Mouse (Mus musculus) MEL (cell line): ENCODE data around the gene Mrtfb.

ENCODE experiments used
- CHD1 ChIP-seq: IDR thresholded peaks from 2 replicates; pipeline ENCODE4 v1.6.1; 2012; ENCODE audit warnings: low read depth, mild to moderate bottlenecking, inconsistent platforms, low read length, improper control_type of control experiment
- CTCF ChIP-seq, 3 experiments: IDR thresholded peaks in 2 of 3; conservative IDR thresholded peaks in 1 of 3; 2 replicates each; pipeline ENCODE4 v1.5.1; 2011 to 2012; ENCODE audit warnings: low read length in 3 of 3, low read depth in 2 of 3, mild to moderate bottlenecking in 2 of 3, improper control_type of control experiment in 1 of 3, inconsistent platforms in 1 of 3, mixed read lengths in 1 of 3, moderate library complexity in 1 of 3; ENCODE audit not compliant: control insufficient read depth in 1 of 3, insufficient read depth in 1 of 3, poor library complexity in 1 of 3, severe bottlenecking in 1 of 3
- EP300 ChIP-seq, 2 experiments: IDR thresholded peaks; 2 replicates each; pipeline ENCODE4 v1.6.1; 2011; ENCODE audit warnings: improper control_type of control experiment in 2 of 2, low read length in 2 of 2, low read depth in 1 of 2, mild to moderate bottlenecking in 1 of 2
- MYC ChIP-seq: IDR thresholded peaks from 2 replicates; pipeline ENCODE4 v1.6.1; 2011; ENCODE audit warnings: low read depth, mild to moderate bottlenecking, low read length, improper control_type of control experiment, moderate library complexity
- POLR2A ChIP-seq, 2 experiments: IDR thresholded peaks; 2 replicates each; pipeline ENCODE4 v1.6.1; 2011 to 2012; ENCODE audit warnings: low read length in 2 of 2, mild to moderate bottlenecking in 2 of 2, control low read depth in 1 of 2, improper control_type of control experiment in 1 of 2, low read depth in 1 of 2, moderate library complexity in 1 of 2; ENCODE audit not compliant: control insufficient read depth in 1 of 2, insufficient read depth in 1 of 2, poor library complexity in 1 of 2
- RAD21 ChIP-seq: IDR thresholded peaks from 2 replicates; pipeline ENCODE4 v1.6.1; 2011; ENCODE audit warnings: mild to moderate bottlenecking, low read depth, low read length, improper control_type of control experiment
- SMC3 ChIP-seq: IDR thresholded peaks from 2 replicates; pipeline ENCODE4 v1.6.1; 2011; ENCODE audit warnings: low read depth, low read length, improper control_type of control experiment
- USF1 ChIP-seq: IDR thresholded peaks from 2 replicates; pipeline ENCODE4 v1.6.1; 2014; ENCODE audit warnings: low read depth, mild to moderate bottlenecking, inconsistent platforms, low read length, improper control_type of control experiment, moderate library complexity
- ZC3H11A ChIP-seq: IDR thresholded peaks from 2 replicates; pipeline ENCODE4 v1.6.1; 2012; ENCODE audit warnings: low read depth, mild to moderate bottlenecking, inconsistent platforms, low read length, improper control_type of control experiment

DNA sequence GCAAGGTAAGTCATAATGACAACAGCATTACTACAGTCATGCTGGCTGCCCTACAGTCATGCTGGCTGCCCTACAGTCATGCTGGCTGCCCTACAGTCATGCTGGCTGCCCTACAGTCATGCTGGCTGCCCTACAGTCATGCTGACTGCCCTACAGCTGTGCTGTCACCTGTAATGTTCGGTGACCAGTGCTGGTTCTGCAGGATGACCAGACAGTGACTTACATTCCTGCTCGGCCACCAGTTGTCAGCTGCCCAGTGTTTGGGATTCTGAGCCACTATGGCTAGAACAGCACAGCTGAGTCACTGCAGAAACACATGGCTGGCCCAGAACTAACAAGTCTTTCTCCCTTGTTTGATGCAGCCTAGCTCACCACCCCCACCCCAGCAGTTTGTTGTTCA lies 149.1 kb downstream of the Mrtfb start:
- TF ChIP-seq CTCF (IDR thresholded peaks at IDR 0.05 in 2 of 3, conservative IDR thresholded peaks at IDR 0.05 in 1 of 3; ENCODE audit: control insufficient read depth in 1 of 3, insufficient read depth in 1 of 3, low read depth in 2 of 3, low read length in 3 of 3, poor library complexity in 1 of 3, severe bottlenecking in 1 of 3), result no peak
- TF ChIP-seq SMC3, result no peak
- no peak for TF ChIP-seq RAD21
- TF ChIP-seq CHD1, result no peak
- TF ChIP-seq MYC, result no peak
- no peak for TF ChIP-seq ZC3H11A
- TF ChIP-seq USF1, result no peak
- TF ChIP-seq POLR2A (IDR thresholded peaks at IDR 0.05; ENCODE audit: control insufficient read depth in 1 of 2, insufficient read depth in 1 of 2, low read depth in 1 of 2, low read length in 2 of 2, poor library complexity in 1 of 2), result no peak
- TF ChIP-seq EP300 (IDR thresholded peaks at IDR 0.05; ENCODE audit: low read depth in 1 of 2, low read length in 2 of 2), result no peak
